In the genomic region with DNA sequence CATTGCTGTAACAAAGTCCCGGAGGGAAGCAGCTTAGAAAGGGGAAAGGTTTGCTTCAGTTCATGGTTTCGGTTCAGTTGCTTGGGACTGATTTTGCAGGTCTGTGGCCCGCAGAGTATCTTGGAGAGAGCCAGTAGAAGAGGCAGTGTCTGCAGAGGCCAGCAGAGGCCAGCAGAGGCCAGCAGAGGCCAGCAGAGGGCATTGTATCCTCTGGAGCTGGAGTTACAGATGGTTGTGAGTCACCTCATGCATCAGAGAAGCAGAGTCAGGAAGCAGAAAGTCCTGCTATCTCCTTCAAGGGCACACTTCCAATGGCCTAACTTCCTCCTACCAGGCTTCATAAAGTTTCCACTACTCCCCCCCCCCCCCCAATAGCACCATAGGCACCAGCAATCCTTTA, we compare ENCODE assay signal across 17 mouse cellular contexts. TPM values are rescaled to one million over a fixed set of nuclear protein-coding genes. Genes with fewer than 3 reads are reported as not detected.
DNase-seq lines count a peak whose midpoint lies in the region; ATAC-seq and TF ChIP-seq lines count a peak whose summit lies in the region.
"Had no signal": no experiment of that assay in that cellular context is flagged by ENCODE, and none has a peak within 500 bp of the region (broad histone marks: within the 10 kb centered on the region; RNA-seq: fewer than 3 reads in every experiment).

No protein-coding gene starts in this region.

- no peaks in the 10 kb centered on the region for H3K27me3 ChIP-seq in liver, adult 2 months (ENCODE audit: control insufficient read depth, insufficient read depth, low read length)
- H3K27me3 ChIP-seq in E14TG2a.4 (ENCODE audit: insufficient read depth, low read length): peaks cover 33% of the 10 kb centered on the region

- DNase-seq in liver, adult 2 months (ENCODE audit: extremely low read depth, low read depth, low spot score): no peak
- no peak for DNase-seq in liver
- peak; percentile 73 for DNase-seq in 416B (ENCODE audit: low read depth)
- no peak for DNase-seq in right cerebral cortex, postnatal 4 days
- DNase-seq in lung, postnatal 25 days (ENCODE audit: low spot score): no peak
- DNase-seq: cerebellum, adult 18-20 months; embryo, embryonic 11 days; forebrain, postnatal 0 days; gastrocnemius, postnatal 36 days; kidney, adult 8-10 months; lung, postnatal 4 days; spleen, adult 18-20 months had no signal

- no peak for TF ChIP-seq POLR2A in liver, adult 2 months (IDR thresholded peaks at IDR 0.05; ENCODE audit: extremely low read depth, insufficient read depth, low read length)

- TF ChIP-seq CTCF in liver, adult 2 months (IDR thresholded peaks at IDR 0.05; ENCODE audit: low read depth, low read length): 0 out of 2 replicates have a peak, but pooled peaks have one; percentile 13
- TF ChIP-seq CTCF in E14TG2a.4 (conservative IDR thresholded peaks at IDR 0.05; ENCODE audit: low read length): peak; percentile 23

- no peaks in the 10 kb centered on the region for H3K4me1 ChIP-seq in liver, adult 2 months (ENCODE audit: control insufficient read depth, insufficient read depth, low read length)
- H3K4me1 ChIP-seq in E14TG2a.4 (replicated peaks; ENCODE audit: low read depth, low read length): peaks cover 24% of the 10 kb centered on the region

- no peaks in the 10 kb centered on the region for H3K79me2 ChIP-seq in liver, adult 2 months (ENCODE audit: control insufficient read depth, insufficient read depth, low read length)

- no peak overlapping the region for H3K4me3 ChIP-seq in liver, adult 2 months (ENCODE audit: insufficient read depth, low read depth, low read length)
- H3K4me3 ChIP-seq in E14TG2a.4 (replicated peaks; ENCODE audit: low read length): no peak overlapping the region
- H3K4me3 ChIP-seq: heart, embryonic 15.5 days had no signal

- H3K27ac ChIP-seq in liver, adult 2 months (replicated peaks; ENCODE audit: insufficient read depth, low read depth, low read length): no peak overlapping the region
- H3K27ac ChIP-seq: heart, embryonic 15.5 days; hindbrain, embryonic 14.5 days had no signal

- WGBS in liver, adult 2 months: 79% methylated on average over 3 of the region's 3 CpGs

- H3K36me3 ChIP-seq in liver, adult 2 months (ENCODE audit: control insufficient read depth, insufficient read depth, low read length): no peaks in the 10 kb centered on the region
- no peaks in the 10 kb centered on the region for H3K36me3 ChIP-seq in E14TG2a.4 (ENCODE audit: insufficient read depth, low read length)
- H3K36me3 ChIP-seq: heart, embryonic 15.5 days had no signal

- H3K9ac ChIP-seq in liver, adult 2 months (ENCODE audit: low read depth, low read length): no peak overlapping the region
- H3K9ac ChIP-seq: forebrain, postnatal 0 days; heart, embryonic 15.5 days; hindbrain, embryonic 14.5 days had no signal

- ATAC-seq in megakaryocyte progenitor cell, adult 5-6 weeks (replicated peaks; ENCODE audit: poor library complexity): peak; percentile 43; the same call in 1 of the 2 replicates
- ATAC-seq: forebrain, postnatal 0 days had no signal

- H3K9me3 ChIP-seq in E14TG2a.4 (ENCODE audit: low read length): peaks cover 5% of the 10 kb centered on the region; the same call in 1 of the 2 replicates
- H3K9me3 ChIP-seq: heart, embryonic 15.5 days had no signal

RNA-seq across cellular contexts. Expression of a gene that starts 37.4 kb away (rescaled TPM):
- total RNA-seq in liver, adult 2 months (2014; rRNA removed): 0.18 and 0.20 TPM in 2 replicates
- polyA plus RNA-seq in liver, adult 2 months (2012; rRNA removed): 0.52 and 0.66 TPM in 2 replicates
- 0.15 and 0.59 TPM in 2 replicates for total RNA-seq in megakaryocyte progenitor cell, adult 5-6 weeks (2015)
- total RNA-seq in megakaryocyte progenitor cell, adult 5-6 weeks (2017): 0.50 and 0.51 TPM in 2 replicates
- total RNA-seq: monocyte, adult 5-6 weeks had no signal

RNA-seq across cellular contexts. Expression of a gene that starts 39.2 kb away (rescaled TPM):
- 90.9 and 99.5 TPM in 2 replicates for total RNA-seq in liver, adult 2 months (2014; rRNA removed)
- 46.8 and 50.5 TPM in 2 replicates for polyA plus RNA-seq in liver, adult 2 months (2012; rRNA removed)
- 583 and 587 TPM in 2 replicates for total RNA-seq in megakaryocyte progenitor cell, adult 5-6 weeks (2015)
- 525 and 594 TPM in 2 replicates for total RNA-seq in megakaryocyte progenitor cell, adult 5-6 weeks (2017)

RNA-seq across cellular contexts. Expression of a gene that starts 50.7 kb away (rescaled TPM):
- 9.4 and 9.7 TPM in 2 replicates for total RNA-seq in liver, adult 2 months (2014; rRNA removed)
- polyA plus RNA-seq in liver, adult 2 months (2012; rRNA removed): 12.2 and 13.0 TPM in 2 replicates
- 12.6 and 19.4 TPM in 2 replicates for total RNA-seq in megakaryocyte progenitor cell, adult 5-6 weeks (2015)
- total RNA-seq in megakaryocyte progenitor cell, adult 5-6 weeks (2017): 24.3 and 26.0 TPM in 2 replicates
